Mouse (Mus musculus) stomach, embryonic 15.5 days (tissue): ENCODE measurements around the gene Olfr794. TPM values are rescaled to one million over a fixed set of nuclear protein-coding genes. Genes with fewer than 3 reads are reported as not detected.

Experiments used
- ATAC-seq: fragments of 200-750 bp; cut with Nextera tagmentation; 2 replicates; pipeline ENCODE4 v1.8.0; 2017; ENCODE audit warnings: low read depth, moderate number of reproducible peaks, moderate TSS enrichment; ENCODE audit not compliant: insufficient read depth, low FRiP score
- H3K27ac ChIP-seq: fragments of 300-500 bp; sonication (generic); 2 replicates; pipeline ENCODE4 v1.5.1; 2015; ENCODE audit warnings: mild to moderate bottlenecking, inconsistent platforms
- H3K27me3 ChIP-seq: fragments of 300-500 bp; sonication (generic); replicated peaks from 2 replicates; pipeline ENCODE4 v1.6.1; 2015; ENCODE audit warnings: inconsistent platforms
- H3K36me3 ChIP-seq: fragments of 300-500 bp; sonication (generic); 2 replicates; pipeline ENCODE4 v1.6.1; 2015; ENCODE audit warnings: inconsistent platforms
- H3K4me1 ChIP-seq: fragments of 300-500 bp; sonication (generic); 2 replicates; pipeline ENCODE4 v1.6.1; 2015; ENCODE audit warnings: inconsistent platforms
- H3K4me2 ChIP-seq: fragments of 300-500 bp; sonication (generic); 2 replicates; pipeline ENCODE4 v1.6.1; 2015; ENCODE audit warnings: mild to moderate bottlenecking, inconsistent platforms
- H3K4me3 ChIP-seq: fragments of 300-500 bp; sonication (generic); replicated peaks from 2 replicates; pipeline ENCODE4 v1.5.1; 2015; ENCODE audit warnings: inconsistent platforms
- H3K9ac ChIP-seq: fragments of 300-500 bp; sonication (generic); 2 replicates; pipeline ENCODE4 v1.6.1; 2015; ENCODE audit warnings: inconsistent platforms
- H3K9me3 ChIP-seq: fragments of 300-500 bp; sonication (generic); 2 replicates; pipeline ENCODE4 v1.6.1; 2016; ENCODE audit warnings: inconsistent platforms
- WGBS: fragments of 180-500 bp; shearing (Covaris S2); methylation state at CpG from one replicate; pipeline ENCODE4 v1.1.7; 2015; 5-methylcytosine and 5-hydroxymethylcytosine counted together
- microRNA-seq: library from miRNA; unstranded; fragments of <30 nt; microRNA quantifications from one replicate; pipeline ENCODE4, GENCODE M21; 2016
- polyA plus RNA-seq: library from polyadenylated mRNA; unstranded; fragments of >200 nt; fragmentation: Nextera tagmentation; extraction: Ambion mirVana; gene quantifications from 2 replicates; pipeline ENCODE4 v1.2.1, GENCODE M21; 2015

Olfr794 gene
- polyA plus RNA-seq: not detected in 2 replicates

- H3K4me2 ChIP-seq: no peak within 1 kb of the TSS
- no peak within 1 kb of the TSS for H3K4me3 ChIP-seq
- WGBS: 65% methylated on average over 2 of the region's 2 CpGs
- H3K36me3 ChIP-seq: no peaks in the 10 kb centered on the region
- no peaks in the 10 kb centered on the region for H3K4me1 ChIP-seq
- H3K9me3 ChIP-seq: no peaks in the 10 kb centered on the region
- H3K27ac ChIP-seq: no peak within 1 kb of the TSS
- ATAC-seq: no peak
- H3K27me3 ChIP-seq: no peaks in the 10 kb centered on the region
- no peak within 1 kb of the TSS for H3K9ac ChIP-seq
Measured at GRCm38 (mm10) chr10:129567355-129567754, at the start of gene Olfr794. TSS of gene Olfr794 (plus strand) at chr10:129567655.

DNA sequence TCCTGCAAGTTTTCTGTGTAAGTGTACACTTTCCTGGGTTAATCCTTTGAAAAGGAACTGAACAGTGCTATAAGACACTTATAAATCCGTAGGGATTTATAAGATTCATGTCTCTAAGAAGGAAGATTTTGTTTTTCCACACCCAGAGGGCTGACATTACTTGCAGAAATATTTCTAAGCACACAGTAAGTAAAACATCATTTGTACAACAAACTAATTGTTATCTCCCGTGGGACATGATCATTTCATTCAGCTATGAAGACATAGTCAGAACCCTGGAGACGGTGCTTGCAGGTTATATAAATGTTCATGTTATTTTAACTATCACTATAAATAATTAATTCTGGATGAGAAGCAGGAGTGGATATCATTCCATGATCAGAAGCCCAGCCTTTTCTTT, 46.0 kb upstream of the Olfr794 start, which contains the start of gene Olfr791:
Olfr791 (plus strand) TSS at position 301 of the 400 bp plus-strand sequence.
- no peak within 1 kb of the TSS for H3K27ac ChIP-seq
- no peak within 1 kb of the TSS for H3K9ac ChIP-seq
- no peak for ATAC-seq
- H3K4me3 ChIP-seq: no peak within 1 kb of the TSS
- no peaks in the 10 kb centered on the region for H3K4me1 ChIP-seq
- 61% methylated on average over 3 of the region's 3 CpGs for WGBS
- H3K36me3 ChIP-seq: no peaks in the 10 kb centered on the region
- H3K4me2 ChIP-seq: no peak within 1 kb of the TSS
- H3K9me3 ChIP-seq: no peaks in the 10 kb centered on the region
- H3K27me3 ChIP-seq: no peaks in the 10 kb centered on the region

- H3K9ac ChIP-seq: no peak within 1 kb of the TSS
- no peak within 1 kb of the TSS for H3K27ac ChIP-seq
- no peaks in the 10 kb centered on the region for H3K4me1 ChIP-seq
- H3K27me3 ChIP-seq: no peaks in the 10 kb centered on the region
- no peak within 1 kb of the TSS for H3K4me2 ChIP-seq
- H3K9me3 ChIP-seq: no peaks in the 10 kb centered on the region
- no peaks in the 10 kb centered on the region for H3K36me3 ChIP-seq
- no peak for ATAC-seq
- no peak within 1 kb of the TSS for H3K4me3 ChIP-seq
- WGBS: 89% methylated on average over 1 of the region's 1 CpGs
Measured at GRCm38 (mm10) chr10:129538862-129539261, 28.6 kb upstream of the Olfr794 start, which contains the start of gene Olfr792. TSS of gene Olfr792 (plus strand) at chr10:129539162.

GRCm38 (mm10) chr10:129549354-129549753, 18.1 kb upstream of the Olfr794 start:
- no peak for ATAC-seq
- Histone ChIP-seq H3K4me3 (no peak overlapping the region), H3K36me3 (no peaks in the 10 kb centered on the region), H3K27ac (no peak overlapping the region), H3K4me2 (no peak overlapping the region), H3K4me1 (no peaks in the 10 kb centered on the region), H3K9me3 (no peaks in the 10 kb centered on the region), H3K9ac (no peak overlapping the region), H3K27me3 (no peaks in the 10 kb centered on the region)
- 50% methylated on average over 1 of the region's 1 CpGs for WGBS

DNA sequence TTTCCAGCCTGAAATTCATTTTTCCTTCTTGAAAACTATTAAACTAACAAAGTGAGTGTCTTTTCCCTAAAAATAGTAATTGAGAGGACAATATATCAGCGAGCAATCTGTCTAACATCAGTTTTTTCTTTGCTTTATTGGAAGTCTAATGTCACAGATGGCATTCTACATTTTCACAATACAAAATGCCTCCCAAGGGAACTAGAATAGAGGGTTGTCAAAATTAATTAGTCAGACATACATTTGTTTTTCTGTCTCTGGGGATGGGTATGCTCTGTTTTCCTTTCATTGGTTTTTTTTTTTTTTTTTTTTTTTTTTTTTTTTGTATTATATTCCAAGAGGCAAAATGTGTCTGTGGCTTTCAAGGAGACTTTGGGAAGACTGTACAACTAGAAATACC, 9.6 kb downstream of the Olfr794 start:
- Histone ChIP-seq H3K27ac (no peak overlapping the region), H3K27me3 (no peaks in the 10 kb centered on the region), H3K4me2 (no peak overlapping the region), H3K9ac (no peak overlapping the region), H3K36me3 (no peaks in the 10 kb centered on the region), H3K4me3 (no peak overlapping the region), H3K9me3 (no peaks in the 10 kb centered on the region), H3K4me1 (no peaks in the 10 kb centered on the region)
- 63% methylated on average over 1 of the region's 1 CpGs for WGBS
- ATAC-seq: no peak

- Histone ChIP-seq H3K4me2 (no peak within 1 kb of the TSS), H3K27ac (no peak within 1 kb of the TSS), H3K9ac (no peak within 1 kb of the TSS), H3K4me3 (no peak within 1 kb of the TSS), H3K27me3 (no peaks in the 10 kb centered on the region), H3K36me3 (no peaks in the 10 kb centered on the region), H3K4me1 (no peaks in the 10 kb centered on the region), H3K9me3 (no peaks in the 10 kb centered on the region)
- 92% methylated on average over 1 of the region's 1 CpGs for WGBS
- ATAC-seq: no peak
Measured at GRCm38 (mm10) chr10:129612470-129612869, 45.0 kb downstream of the Olfr794 start, which contains the start of gene Olfr796. TSS of gene Olfr796 (minus strand) at chr10:129612570.

DNA sequence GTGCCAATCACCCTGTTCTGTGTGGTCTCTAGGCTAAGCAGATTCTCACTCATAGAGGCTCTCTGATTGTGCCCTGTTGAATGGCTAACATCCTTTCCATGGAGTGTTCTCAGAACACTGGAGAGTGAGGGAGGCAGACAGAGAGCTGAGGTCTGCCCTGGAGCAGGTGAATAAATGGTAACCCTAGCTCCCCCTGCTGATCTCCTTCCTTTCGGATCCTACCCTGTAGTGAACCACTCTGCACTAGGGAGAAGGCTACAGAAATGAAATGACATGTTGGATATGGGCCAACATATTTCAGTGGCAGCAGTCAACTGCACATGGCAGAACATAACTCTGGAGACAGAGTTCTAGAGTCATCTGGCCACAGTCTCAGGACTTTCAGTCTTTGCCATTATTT, 54.3 kb downstream of the Olfr794 start:
- Histone ChIP-seq H3K4me2 (no peak overlapping the region), H3K27me3 (no peaks in the 10 kb centered on the region), H3K36me3 (no peaks in the 10 kb centered on the region), H3K4me3 (no peak overlapping the region), H3K9ac (no peak overlapping the region), H3K9me3 (no peaks in the 10 kb centered on the region), H3K4me1 (no peaks in the 10 kb centered on the region), H3K27ac (no peak overlapping the region)
- no peak for ATAC-seq
- 11% methylated on average over 1 of the region's 1 CpGs for WGBS

Small RNA genes lying within 50 kb of the gene (microRNA-seq; reads per million reads assigned to microRNA genes)
- not detected for gene Gm23252

Other genes with a start within 250 kb of the Olfr794 start
- gene Olfr780, start 249.5 kb upstream of the Olfr794 start, polyA plus RNA-seq: not detected in 2 replicates
- gene Olfr781, start 238.8 kb upstream of the Olfr794 start, polyA plus RNA-seq: not detected in 2 replicates
- not detected in 2 replicates for gene Olfr782, start 218.8 kb upstream of the Olfr794 start, polyA plus RNA-seq
- 0.09 TPM in 1 of 2 replicates, not detected in the other for gene Olfr784, start 183.6 kb upstream of the Olfr794 start, polyA plus RNA-seq
- not detected in 2 replicates for gene Olfr785, start 162.2 kb upstream of the Olfr794 start, polyA plus RNA-seq
- gene Olfr786, start 140.3 kb upstream of the Olfr794 start, polyA plus RNA-seq: not detected in 2 replicates
- gene Olfr787, start 105.8 kb upstream of the Olfr794 start, polyA plus RNA-seq: not detected in 2 replicates
- not detected in 2 replicates for gene Olfr788, start 96.7 kb upstream of the Olfr794 start, polyA plus RNA-seq
- not detected in 2 replicates for gene Olfr789, start 82.9 kb upstream of the Olfr794 start, polyA plus RNA-seq
- not detected in 2 replicates for gene Olfr790, start 69.2 kb upstream of the Olfr794 start, polyA plus RNA-seq
- gene Olfr791, start 45.9 kb upstream of the Olfr794 start, polyA plus RNA-seq: not detected in 2 replicates
- gene Olfr792, start 28.5 kb upstream of the Olfr794 start, polyA plus RNA-seq: not detected in 2 replicates
- not detected in 2 replicates for gene Olfr796, start 44.9 kb downstream of the Olfr794 start, polyA plus RNA-seq
- not detected in 2 replicates for gene Olfr798, start 60.3 kb downstream of the Olfr794 start, polyA plus RNA-seq
- gene Olfr799, start 69.8 kb downstream of the Olfr794 start, polyA plus RNA-seq: not detected in 2 replicates
- gene Olfr800, start 90.0 kb downstream of the Olfr794 start, polyA plus RNA-seq: not detected in 2 replicates
- gene Olfr801, start 106.2 kb downstream of the Olfr794 start, polyA plus RNA-seq: not detected in 2 replicates
- gene Olfr802, start 120.5 kb downstream of the Olfr794 start, polyA plus RNA-seq: not detected in 2 replicates
- gene Olfr803, start 126.6 kb downstream of the Olfr794 start, polyA plus RNA-seq: not detected in 2 replicates
- not detected in 2 replicates for gene Olfr804, start 135.6 kb downstream of the Olfr794 start, polyA plus RNA-seq
- not detected in 2 replicates for gene Olfr805, start 161.7 kb downstream of the Olfr794 start, polyA plus RNA-seq
- not detected in 2 replicates for gene Olfr806, start 174.3 kb downstream of the Olfr794 start, polyA plus RNA-seq
- not detected in 2 replicates for gene Olfr807, start 190.1 kb downstream of the Olfr794 start, polyA plus RNA-seq
- gene Olfr808, start 197.8 kb downstream of the Olfr794 start, polyA plus RNA-seq: not detected in 2 replicates
- not detected in 2 replicates for gene Olfr809, start 207.0 kb downstream of the Olfr794 start, polyA plus RNA-seq
- gene Olfr810, start 227.3 kb downstream of the Olfr794 start, polyA plus RNA-seq: not detected in 2 replicates
- not detected in 2 replicates for gene Olfr811, start 236.7 kb downstream of the Olfr794 start, polyA plus RNA-seq